Mouse (Mus musculus) liver, embryonic 11.5 days (tissue): Measurements from ENCODE around the gene Lin37. TPM values are rescaled to one million over a fixed set of nuclear protein-coding genes. Genes with fewer than 3 reads are reported as not detected.
A peak's percentile ranks its signal among the peaks of the same experiment; 100 is the strongest.

Experiments used
- ATAC-seq: fragments of 200-750 bp; cut with Nextera tagmentation; replicated peaks from 2 replicates; pipeline ENCODE4 v1.8.0; 2017; ENCODE audit warnings: moderate number of reproducible peaks, mild to moderate bottlenecking, moderate TSS enrichment, moderate library complexity; ENCODE audit not compliant: low FRiP score
- DNase-seq: peaks from one replicate; pipeline ENCODE4 v3.0.0-alpha.2; 2017; ENCODE audit warnings: low spot score
- H3K27ac ChIP-seq: fragments of 300-500 bp; sonication (generic); 2 replicates; pipeline ENCODE4 v1.5.1; 2014; ENCODE audit warnings: mild to moderate bottlenecking, low read depth, low read length, control low read depth
- H3K27me3 ChIP-seq: fragments of 300-500 bp; sonication (generic); replicated peaks from 2 replicates; pipeline ENCODE4 v1.6.1; 2014; ENCODE audit warnings: low read length, mixed read lengths; ENCODE audit not compliant: control insufficient read depth, insufficient read depth
- H3K36me3 ChIP-seq: fragments of 300-500 bp; sonication (generic); 2 replicates; pipeline ENCODE4 v1.6.1; 2014; ENCODE audit warnings: mild to moderate bottlenecking, low read length, moderate library complexity, mixed read lengths; ENCODE audit not compliant: control insufficient read depth, insufficient read depth
- H3K4me1 ChIP-seq: fragments of 300-500 bp; sonication (generic); replicated peaks from 2 replicates; pipeline ENCODE4 v1.6.1; 2014; ENCODE audit warnings: low read length, mixed read lengths; ENCODE audit not compliant: control insufficient read depth, insufficient read depth
- H3K4me2 ChIP-seq: fragments of 300-500 bp; sonication (generic); 2 replicates; pipeline ENCODE4 v1.6.1; 2014; ENCODE audit warnings: mild to moderate bottlenecking, control low read depth, moderate library complexity
- H3K4me3 ChIP-seq: fragments of 300-500 bp; sonication (generic); 2 replicates; pipeline ENCODE4 v1.5.1; 2014; ENCODE audit warnings: low read depth, low read length, control low read depth
- H3K9ac ChIP-seq: fragments of 300-500 bp; sonication (generic); 2 replicates; pipeline ENCODE4 v1.6.1; 2014; ENCODE audit warnings: low read depth, low read length, control low read depth
- H3K9me3 ChIP-seq: fragments of 300-500 bp; sonication (generic); 2 replicates; pipeline ENCODE4 v1.6.1; 2016; ENCODE audit warnings: low read length, inconsistent platforms, mixed read lengths; ENCODE audit not compliant: control insufficient read depth
- WGBS: fragments of 180-500 bp; shearing (Covaris S2); extraction: QIAGEN DNeasy Blood & Tissue Kit; methylation state at CpG from one replicate; pipeline ENCODE4 v1.1.7; 2014; 5-methylcytosine and 5-hydroxymethylcytosine counted together
- polyA plus RNA-seq: library from polyadenylated mRNA; unstranded; fragments of >200 nt; fragmentation: Nextera tagmentation; extraction: Ambion mirVana; gene quantifications from 2 replicates; pipeline ENCODE4 v1.2.1, GENCODE M21; 2014

Gene Lin37
- polyA plus RNA-seq, 1 experiment from 2014 or later = 41.0 TPM

GRCm38 (mm10) chr7:30589435-30590301 is 30.0 kb upstream of the Lin37 start:
- Histone ChIP-seq H3K4me1 (peaks cover 11% of the 10 kb centered on the region), H3K27me3 (no peaks in the 10 kb centered on the region), H3K36me3 (peaks cover 16% of the 10 kb centered on the region; the same call in 1 of the 2 replicates), H3K9ac (peak overlapping the region; percentile 99), H3K4me3 (peak overlapping the region; percentile 96), H3K27ac (peak overlapping the region; percentile 91), H3K9me3 (no peaks in the 10 kb centered on the region), H3K4me2 (peak overlapping the region; percentile 63)
- WGBS = 32% methylated on average over 39 of the region's 40 CpGs
- ATAC-seq (peak; percentile 54), DNase-seq (peak; percentile 84)

GRCm38 (mm10) chr7:30588676-30589434 is 29.2 kb upstream of the Lin37 start, which contains the start of gene Kmt2b:
Gene Kmt2b, minus strand, starts transcription at chr7:30588726.
- Histone ChIP-seq H3K27me3 (no peaks in the 10 kb centered on the region), H3K36me3 (peaks cover 21% of the 10 kb centered on the region), H3K27ac (peak within 1 kb of the TSS; percentile 91), H3K4me1 (peaks cover 11% of the 10 kb centered on the region), H3K4me3 (peak within 1 kb of the TSS; percentile 96), H3K4me2 (peak within 1 kb of the TSS; percentile 83), H3K9me3 (no peaks in the 10 kb centered on the region), H3K9ac (peak within 1 kb of the TSS; percentile 99)
- DNase-seq = peak; percentile 98
- WGBS = under 1% methylated on average over 48 of the region's 68 CpGs
- peak; percentile 93 for ATAC-seq

- no peaks in the 10 kb centered on the region for H3K9me3 ChIP-seq
These were observed 28.4 kb upstream of the Lin37 start for GRCm38 (mm10) chr7:30587842-30588667.

GRCm38 (mm10) chr7:30586455-30587020 is 26.9 kb upstream of the Lin37 start:
- Histone ChIP-seq H3K4me2 (peak overlapping the region; percentile 83), H3K9me3 (no peaks in the 10 kb centered on the region), H3K27ac (no peak overlapping the region), H3K4me3 (peak overlapping the region; percentile 96; the same call in 1 of the 2 replicates), H3K4me1 (peaks cover 11% of the 10 kb centered on the region), H3K9ac (no peak overlapping the region), H3K27me3 (no peaks in the 10 kb centered on the region), H3K36me3 (peaks cover 36% of the 10 kb centered on the region)
- DNase-seq = no peak
- ATAC-seq = no peak
- 90% methylated on average over 28 of the region's 28 CpGs for WGBS

More at GRCm38 (mm10) chr7:30587842-30588667, 28.4 kb upstream of the Lin37 start:
- Histone ChIP-seq H3K27me3 (no peaks in the 10 kb centered on the region), H3K4me1 (peaks cover 11% of the 10 kb centered on the region), H3K36me3 (peaks cover 27% of the 10 kb centered on the region), H3K27ac (peak overlapping the region; percentile 91), H3K4me3 (peak overlapping the region; percentile 96), H3K9ac (peak overlapping the region; percentile 99), H3K4me2 (peak overlapping the region; percentile 83)
- WGBS = under 1% methylated on average over 52 of the region's 67 CpGs
- ATAC-seq (peak; percentile 27), DNase-seq (peak; percentile 62)

GRCm38 (mm10) chr7:30585170-30585569 is 25.5 kb upstream of the Lin37 start:
- Histone ChIP-seq H3K4me1 (peaks cover 11% of the 10 kb centered on the region), H3K4me3 (no peak overlapping the region), H3K9me3 (no peaks in the 10 kb centered on the region), H3K36me3 (peaks cover 48% of the 10 kb centered on the region), H3K27me3 (no peaks in the 10 kb centered on the region), H3K9ac (no peak overlapping the region), H3K4me2 (no peak overlapping the region), H3K27ac (no peak overlapping the region)
- 94% methylated on average over 7 of the region's 7 CpGs for WGBS
- DNase-seq = no peak
- ATAC-seq = no peak

- peaks cover 5% of the 10 kb centered on the region for H3K4me1 ChIP-seq
- H3K27ac ChIP-seq = no peak overlapping the region
- H3K4me3 ChIP-seq = no peak overlapping the region
- H3K4me2 ChIP-seq = no peak overlapping the region
- 95% methylated on average over 10 of the region's 10 CpGs for WGBS
- ATAC-seq (no peak), DNase-seq (no peak)
- H3K9ac ChIP-seq = no peak overlapping the region
- no peaks in the 10 kb centered on the region for H3K9me3 ChIP-seq
- no peaks in the 10 kb centered on the region for H3K27me3 ChIP-seq
- peaks cover 56% of the 10 kb centered on the region for H3K36me3 ChIP-seq
These were observed 24.7 kb upstream of the Lin37 start for GRCm38 (mm10) chr7:30584339-30584738.

GRCm38 (mm10) chr7:30581547-30581946 is 21.9 kb upstream of the Lin37 start:
- 94% methylated on average over 16 of the region's 16 CpGs for WGBS
- no peak overlapping the region for H3K27ac ChIP-seq
- ATAC-seq = no peak

GRCm38 (mm10) chr7:30579950-30580349 is 20.3 kb upstream of the Lin37 start:
- H3K9ac ChIP-seq = no peak overlapping the region
- no peak overlapping the region for H3K4me2 ChIP-seq
- no peak overlapping the region for H3K4me3 ChIP-seq
- H3K9me3 ChIP-seq = no peaks in the 10 kb centered on the region
- no peak for DNase-seq
- 93% methylated on average over 8 of the region's 8 CpGs for WGBS
- peaks cover 84% of the 10 kb centered on the region for H3K36me3 ChIP-seq
- H3K27me3 ChIP-seq = no peaks in the 10 kb centered on the region
- no peak overlapping the region for H3K27ac ChIP-seq
- H3K4me1 ChIP-seq = no peaks in the 10 kb centered on the region
- 0 out of 2 replicates have a peak, but pooled peaks have one; percentile 22 for ATAC-seq

More at GRCm38 (mm10) chr7:30581547-30581946, 21.9 kb upstream of the Lin37 start:
- no peak overlapping the region for H3K9ac ChIP-seq
- no peaks in the 10 kb centered on the region for H3K4me1 ChIP-seq
- no peak for DNase-seq
- no peaks in the 10 kb centered on the region for H3K9me3 ChIP-seq
- peaks cover 76% of the 10 kb centered on the region for H3K36me3 ChIP-seq
- H3K4me2 ChIP-seq = no peak overlapping the region
- H3K27me3 ChIP-seq = no peaks in the 10 kb centered on the region
- H3K4me3 ChIP-seq = no peak overlapping the region
